Mouse (Mus musculus) activated CD4-positive, CD25-positive, alpha-beta regulatory T cell, adult 9 weeks (primary cell): ENCODE measurements around the gene Hey2. TPM values are rescaled to one million over a fixed set of nuclear protein-coding genes. Genes with fewer than 3 reads are reported as not detected.

Experiments used
- polyA plus RNA-seq: library from polyadenylated mRNA; unstranded; fragments of 100-300 nt; shearing (Covaris generic); gene quantifications from one replicate; pipeline ENCODE4 v1.2.1, GENCODE M21; 2017

The Hey2 gene
- not detected for polyA plus RNA-seq

GRCm38 (mm10) chr10:30842643-30843437 lies at the start of gene Hey2:
Gene Hey2 (minus strand): TSS chr10:30842801.

GRCm38 (mm10) chr10:30802681-30803586 lies 39.7 kb downstream of the Hey2 start, which contains the start of gene Ncoa7:
Gene Ncoa7 (minus strand): TSS chr10:30803326.

Other genes with a start within 250 kb of the Hey2 start
- gene Trmt11, start 242.1 kb downstream of the Hey2 start, polyA plus RNA-seq: 40.1 TPM
- gene Hint3, start 213.2 kb downstream of the Hey2 start, polyA plus RNA-seq: 70.5 TPM
- 118 TPM for gene Ncoa7, start 39.5 kb downstream of the Hey2 start, polyA plus RNA-seq